Mouse (Mus musculus) ES-Bruce4 (cell line): Measurements from ENCODE around the gene Col11a2.

Experiments used
- CTCF ChIP-seq: IDR thresholded peaks from one replicate; pipeline ENCODE4 v1.8.1; 2011; ENCODE audit warnings: low read depth, low read length
- EP300 ChIP-seq: IDR thresholded peaks from 2 replicates; pipeline ENCODE4 v1.6.1; 2011; ENCODE audit warnings: low read depth, low read length; ENCODE audit not compliant: insufficient read depth

DNA sequence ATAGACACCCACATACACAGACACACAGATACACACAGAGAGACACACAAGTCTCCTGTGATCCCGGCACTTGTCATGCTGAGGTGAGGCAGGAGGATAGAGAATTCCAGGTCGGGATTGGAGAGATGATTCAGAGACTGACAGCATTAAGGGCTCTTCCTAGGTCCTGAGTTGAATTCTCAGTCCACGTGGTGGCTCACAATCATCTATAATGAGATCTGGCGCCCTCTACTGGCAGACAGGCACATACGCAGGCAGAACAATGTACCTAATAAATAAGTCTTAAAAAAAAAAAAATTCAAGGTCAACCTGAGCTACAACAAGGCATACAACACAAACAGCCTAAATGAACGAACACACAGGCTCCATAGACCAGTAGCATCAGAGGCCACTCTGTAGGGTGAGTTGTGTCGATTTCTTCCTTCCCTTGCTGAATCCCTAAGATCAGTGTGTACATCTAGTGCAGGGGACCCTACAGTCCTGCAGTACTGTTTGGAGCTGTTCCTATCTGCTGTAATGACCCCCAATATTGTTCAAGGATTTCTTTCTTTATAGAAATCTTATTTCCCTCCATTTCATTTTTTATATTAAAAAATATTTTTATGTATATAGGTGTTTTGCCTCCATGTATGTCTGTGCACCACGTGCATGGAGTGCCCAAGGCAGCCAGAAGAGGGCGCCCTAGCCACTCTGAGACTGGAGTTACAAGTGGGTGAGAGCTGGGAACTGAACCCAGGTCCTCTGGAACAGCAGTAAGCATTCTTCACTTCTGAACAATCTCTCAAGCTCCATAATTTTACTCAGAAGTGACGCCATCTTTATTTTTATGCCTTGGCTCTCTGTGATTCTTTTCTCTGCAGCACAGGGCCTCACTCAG is 47.2 kb upstream of the Col11a2 start:
- TF ChIP-seq EP300 (no peak), CTCF (peak; percentile 64)
